Mouse (Mus musculus) 3T3-L1 (cell line): ENCODE data around the gene Pitpnm2.
A peak's percentile ranks its signal among the peaks of the same experiment; 100 is the strongest.

Source experiments
- DNase-seq: peaks from one replicate; pipeline ENCODE4 v3.0.0-alpha.2; 2015; ENCODE audit warnings: low read depth, low spot score

Pitpnm2 gene

GRCm38 (mm10) chr5:124149028-124149427 lies 100.5 kb downstream of the Pitpnm2 start:
- no peak for DNase-seq

- DNase-seq, result no peak
Measured at GRCm38 (mm10) chr5:124138066-124138465, 111.5 kb downstream of the Pitpnm2 start.

- DNase-seq, result no peak
Measured at GRCm38 (mm10) chr5:124134261-124134660, 115.3 kb downstream of the Pitpnm2 start.

GRCm38 (mm10) chr5:124125093-124125492 lies 124.5 kb downstream of the Pitpnm2 start:
- DNase-seq, result no peak

GRCm38 (mm10) chr5:124122357-124122756 lies 127.2 kb downstream of the Pitpnm2 start:
- DNase-seq, result no peak

GRCm38 (mm10) chr5:124119204-124119603 lies 130.4 kb downstream of the Pitpnm2 start:
- no peak for DNase-seq

GRCm38 (mm10) chr5:124115990-124116845 lies 133.3 kb downstream of the Pitpnm2 start, which contains the start of gene Arl6ip4:
Gene Arl6ip4, plus strand, starts transcription at chr5:124116089.
- peak; percentile 76 for DNase-seq

- DNase-seq, result peak; percentile 54
Measured at GRCm38 (mm10) chr5:124115531-124115930, 134.0 kb downstream of the Pitpnm2 start.

- no peak for DNase-seq
Measured at GRCm38 (mm10) chr5:124114276-124115025, 135.1 kb downstream of the Pitpnm2 start.

GRCm38 (mm10) chr5:124113030-124113429 lies 136.5 kb downstream of the Pitpnm2 start:
- DNase-seq, result peak; percentile 65

GRCm38 (mm10) chr5:124112531-124112930 lies 137.0 kb downstream of the Pitpnm2 start:
- peak; percentile 54 for DNase-seq

- DNase-seq, result peak; percentile 97
Measured at GRCm38 (mm10) chr5:124111742-124112497, 137.6 kb downstream of the Pitpnm2 start, which contains the start of gene Ogfod2. Gene Ogfod2, plus strand, starts transcription at chr5:124112297.

GRCm38 (mm10) chr5:124111077-124111741 lies 138.4 kb downstream of the Pitpnm2 start:
- peak; percentile 62 for DNase-seq

GRCm38 (mm10) chr5:124103552-124103951 lies 146.0 kb downstream of the Pitpnm2 start:
- DNase-seq, result no peak

- no peak for DNase-seq
Measured at GRCm38 (mm10) chr5:124103020-124103419, 146.5 kb downstream of the Pitpnm2 start.

- no peak for DNase-seq
Measured at GRCm38 (mm10) chr5:124102326-124102725, 147.2 kb downstream of the Pitpnm2 start.

GRCm38 (mm10) chr5:124100128-124101044 lies 149.2 kb downstream of the Pitpnm2 start:
- DNase-seq, result no peak

- DNase-seq, result no peak
Measured at GRCm38 (mm10) chr5:124098923-124099322, 150.6 kb downstream of the Pitpnm2 start.

- peak; percentile 93 for DNase-seq
Measured at GRCm38 (mm10) chr5:124095596-124096232, 153.8 kb downstream of the Pitpnm2 start, which contains the start of gene Abcb9. Gene Abcb9, minus strand, starts transcription at chr5:124095798.
